Mouse (Mus musculus) liver (tissue): ENCODE data around the gene Rapgefl1.

Experiments used
- DNase-seq: peaks from one replicate; pipeline ENCODE4 v3.0.0-alpha.2; 2020; ENCODE audit warnings: mixed read lengths

The Rapgefl1 gene

DNA sequence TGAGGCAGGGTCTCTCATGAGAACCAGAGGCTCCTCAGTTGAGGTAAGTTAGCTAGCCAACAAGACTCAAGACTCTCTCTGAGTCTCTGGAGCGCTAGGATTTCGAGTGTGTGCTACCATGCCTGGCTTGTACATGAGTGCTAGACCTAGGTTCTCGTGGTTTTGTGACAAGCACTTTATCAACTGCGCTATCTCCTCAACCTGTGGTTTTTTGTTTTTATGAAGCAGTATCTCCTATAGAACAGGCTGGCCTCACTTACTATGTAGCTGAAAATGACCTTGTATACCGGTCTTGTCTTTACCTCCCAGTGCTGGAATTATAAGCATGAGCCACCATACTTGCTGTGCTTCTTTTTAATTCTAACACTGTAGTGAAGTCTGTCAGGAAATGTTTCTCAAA lies 15.6 kb upstream of the Rapgefl1 start:
- DNase-seq, result no peak

DNA sequence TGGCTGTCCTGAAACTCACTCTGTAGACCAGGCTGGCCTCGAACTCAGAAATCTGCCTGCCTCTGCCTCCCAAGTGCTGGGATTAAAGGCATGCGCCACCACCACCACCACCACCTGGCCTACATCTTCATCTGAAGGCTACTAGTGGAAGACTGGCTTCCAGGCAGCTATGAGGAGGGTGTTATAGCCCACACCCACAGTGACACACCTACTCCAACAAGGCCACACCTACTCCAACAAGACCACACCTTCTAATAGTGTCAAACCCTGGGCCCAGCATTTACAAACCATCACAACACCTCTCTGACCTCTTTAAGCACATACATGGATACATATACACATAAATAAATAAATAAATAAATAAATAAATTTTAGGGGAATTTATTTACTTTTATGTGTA lies 10.5 kb upstream of the Rapgefl1 start:
- peak; percentile 45 for DNase-seq

DNA sequence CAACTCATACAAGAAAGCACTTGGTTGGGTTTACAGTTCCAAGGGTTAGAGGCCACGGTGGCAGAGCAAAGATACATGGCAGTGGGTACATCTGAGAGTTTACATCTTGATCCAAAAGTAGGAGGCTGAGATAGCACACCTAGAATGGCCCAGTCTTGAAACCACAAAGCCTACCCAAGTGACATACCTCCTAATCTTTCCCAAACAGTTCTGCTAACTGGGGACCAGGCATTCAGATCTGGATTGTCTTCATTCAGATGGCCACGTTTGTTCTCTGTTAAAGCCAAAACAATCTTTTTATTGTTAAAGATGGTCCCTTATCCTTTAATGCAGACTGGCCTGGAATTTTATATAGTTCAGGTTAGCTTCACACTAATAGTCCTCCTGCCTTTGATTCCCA lies 8.7 kb upstream of the Rapgefl1 start:
- no peak for DNase-seq

DNA sequence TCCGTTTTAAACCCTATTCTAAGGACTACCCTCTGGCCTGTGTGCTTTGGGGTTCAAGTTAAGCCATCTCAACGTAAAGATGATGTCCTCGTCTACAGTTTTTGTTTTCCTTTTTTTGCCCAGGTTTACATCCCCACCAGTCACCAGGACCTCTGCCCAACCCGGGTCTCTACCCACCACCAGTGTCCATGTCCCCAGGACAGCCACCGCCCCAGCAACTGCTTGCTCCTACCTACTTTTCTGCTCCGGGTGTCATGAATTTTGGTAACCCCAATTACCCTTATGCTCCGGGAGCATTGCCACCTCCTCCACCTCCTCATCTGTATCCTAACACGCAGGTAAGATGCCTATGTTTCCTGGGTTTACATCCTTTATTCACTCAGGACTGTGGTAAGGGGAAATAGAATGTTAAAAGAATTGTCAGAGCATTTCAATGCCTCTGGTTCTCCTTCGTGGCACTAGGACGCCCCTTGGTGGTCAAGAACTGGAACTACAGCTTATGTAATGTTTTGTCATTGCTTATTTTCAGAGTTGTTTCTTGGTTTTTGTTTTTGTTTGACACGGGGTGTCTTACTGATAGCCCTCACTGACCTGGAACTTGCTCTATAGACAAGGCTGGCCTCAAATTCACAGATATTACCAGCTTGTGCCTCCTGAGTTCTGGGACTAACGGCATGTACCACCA lies 7.4 kb upstream of the Rapgefl1 start:
- DNase-seq, result no peak

DNA sequence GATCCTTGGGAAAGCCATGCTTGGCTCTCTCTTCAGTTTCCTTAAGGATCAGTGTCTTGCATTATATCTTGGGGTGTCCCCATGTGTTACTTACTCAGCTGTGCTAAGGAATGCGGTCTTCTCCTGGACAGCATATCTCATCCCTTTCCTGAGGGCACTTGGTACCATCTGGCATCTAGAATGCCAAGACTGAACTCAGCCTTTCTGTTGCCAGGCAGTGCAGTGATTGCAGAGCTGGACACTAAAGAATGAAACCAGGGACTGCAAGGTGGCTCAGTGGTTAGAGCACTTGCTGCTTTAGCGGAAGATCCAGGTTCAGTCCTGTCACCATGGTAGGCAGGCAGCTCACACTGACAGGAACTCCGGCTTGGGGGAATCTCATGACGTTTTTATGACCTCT lies 6.7 kb upstream of the Rapgefl1 start:
- no peak for DNase-seq

DNA sequence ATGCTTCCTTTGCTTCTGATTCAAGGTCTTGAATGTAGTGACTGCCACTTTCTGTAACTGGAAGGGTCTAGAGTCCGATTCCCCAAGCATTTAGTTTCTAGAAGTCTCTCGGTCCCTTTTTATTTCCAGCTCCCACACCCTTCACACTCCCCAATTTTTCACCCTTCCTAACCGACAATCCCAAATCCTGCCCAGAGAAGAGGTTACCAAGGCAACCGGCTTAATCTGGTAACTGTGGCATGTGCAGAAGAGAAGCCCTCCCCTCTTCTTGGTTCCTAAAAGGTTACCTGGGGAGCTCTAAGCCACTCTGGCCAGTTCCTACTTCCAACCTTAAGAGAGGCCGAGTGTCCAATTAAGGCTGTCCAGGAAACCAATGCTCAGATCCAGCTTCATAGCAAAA lies 1.3 kb upstream of the Rapgefl1 start:
- DNase-seq, result no peak

DNA sequence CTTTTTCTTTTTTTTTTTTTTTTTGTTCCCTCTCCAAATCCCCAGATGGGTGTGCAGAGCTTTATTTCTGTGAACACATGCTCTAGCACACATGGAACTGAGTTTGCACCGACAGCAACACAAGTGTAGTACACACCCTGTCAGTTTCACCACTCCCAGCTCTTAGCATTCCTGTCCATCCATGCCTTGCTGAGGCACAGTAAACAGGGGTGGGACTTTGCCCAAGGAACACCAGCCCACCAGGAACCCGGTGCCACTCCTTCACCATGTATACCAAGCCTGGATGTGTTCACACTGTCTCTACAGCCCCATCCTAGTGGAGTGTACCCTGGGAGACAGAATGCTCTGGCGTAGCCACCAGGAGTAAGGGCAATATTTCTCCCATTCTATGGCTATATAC lies 860 bp upstream of the Rapgefl1 start:
- no peak for DNase-seq

DNA sequence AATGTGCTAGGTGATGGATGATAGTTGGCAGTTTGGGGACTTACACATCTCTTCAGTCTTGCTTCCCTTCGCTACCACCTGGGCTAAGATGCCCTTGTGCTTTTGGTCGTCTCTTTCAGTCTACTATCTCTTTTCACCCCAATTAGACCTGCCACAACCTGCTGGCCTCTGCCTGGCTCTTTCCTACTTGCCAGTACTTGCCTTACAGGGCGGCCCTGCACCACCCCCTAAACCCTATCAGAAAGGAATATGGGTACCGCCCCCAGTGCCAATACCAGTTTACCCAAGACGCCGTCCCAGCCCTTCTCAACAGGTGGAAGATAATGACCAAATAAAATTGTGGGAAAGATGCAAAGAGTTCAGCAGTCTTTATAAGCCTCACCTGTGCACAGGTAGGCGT lies 457 bp upstream of the Rapgefl1 start:
- DNase-seq, result no peak

DNA sequence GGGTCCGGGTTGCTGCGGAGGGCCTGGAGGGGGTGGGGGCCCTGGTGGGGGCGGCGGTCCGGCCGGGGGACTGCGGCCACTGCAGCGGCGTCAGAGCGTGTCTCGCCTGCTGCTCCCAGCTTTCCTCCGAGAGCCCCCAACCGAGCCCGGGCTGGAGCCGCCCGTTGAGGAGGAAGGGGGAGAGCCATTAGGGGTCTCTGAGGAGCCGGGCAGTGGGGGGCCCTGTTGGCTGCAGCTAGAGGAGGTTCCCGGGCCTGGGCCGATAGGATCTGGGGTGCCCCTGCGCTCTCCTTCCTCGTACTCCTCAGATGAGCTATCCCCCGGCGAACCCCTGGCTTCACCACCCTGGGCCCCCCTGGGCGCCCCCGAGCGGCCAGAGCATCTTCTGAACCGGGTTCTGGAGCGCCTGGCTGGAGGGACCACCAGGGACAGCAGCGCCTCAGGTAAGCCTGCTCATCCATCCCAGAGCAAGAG lies 683 bp downstream of the Rapgefl1 start:
- no peak for DNase-seq

DNA sequence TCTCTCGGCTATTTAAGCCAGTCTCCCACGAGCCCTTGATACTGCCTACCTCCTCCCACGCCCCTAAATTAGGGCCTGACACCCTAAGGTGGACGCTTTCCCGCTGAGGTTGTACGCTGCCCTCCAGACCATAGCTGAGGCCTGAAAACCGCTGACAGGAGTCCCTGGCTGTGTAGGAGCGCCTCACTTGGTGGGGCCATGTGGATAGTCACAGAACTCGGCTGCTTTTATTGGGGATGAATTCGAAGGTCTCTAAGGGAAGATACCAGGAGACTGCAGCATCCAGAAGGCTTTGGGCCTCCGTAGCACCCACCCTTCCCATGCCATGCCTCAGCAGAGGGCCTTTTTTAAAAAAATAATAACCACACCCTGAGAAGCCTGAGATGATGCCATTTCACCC lies 1.3 kb downstream of the Rapgefl1 start:
- no peak for DNase-seq

DNA sequence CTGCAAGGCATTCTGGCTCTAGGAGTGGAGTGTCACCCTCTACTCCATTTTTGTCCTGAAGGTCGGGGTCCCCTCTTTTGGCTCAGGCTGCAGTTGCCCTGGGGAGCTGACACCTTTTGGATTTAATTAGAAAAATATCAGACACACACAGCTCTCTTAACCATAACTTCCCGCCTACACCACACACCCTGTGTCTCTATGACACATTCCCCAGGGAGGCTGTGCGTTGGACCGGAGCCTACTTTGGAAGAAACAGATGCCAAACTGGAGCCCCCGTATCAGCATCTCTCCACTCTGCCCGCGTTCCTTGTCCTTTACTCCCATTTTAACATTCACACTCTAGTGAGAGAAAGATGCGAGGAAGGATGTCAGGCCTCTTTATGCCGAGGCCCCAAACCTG lies 1.9 kb downstream of the Rapgefl1 start:
- DNase-seq, result no peak

DNA sequence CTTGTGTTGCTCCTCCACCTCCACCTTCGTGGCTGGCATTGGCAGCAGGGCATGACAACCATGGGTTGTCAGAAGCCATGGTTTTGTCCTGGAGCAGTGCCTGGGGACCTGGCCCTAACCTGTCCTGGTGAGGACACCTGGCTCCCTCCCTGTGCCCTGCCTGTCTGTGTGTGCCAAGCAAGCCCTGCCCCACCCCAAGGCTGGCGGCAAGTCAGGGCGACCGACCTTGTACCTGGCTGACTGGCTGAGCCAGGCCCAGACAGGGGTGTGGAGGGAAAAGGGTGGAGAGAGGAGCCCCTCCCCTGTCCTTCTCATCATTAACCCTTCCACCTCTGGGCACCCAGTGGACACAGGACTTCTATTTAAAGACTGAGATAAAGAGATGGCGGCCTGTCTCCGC lies 2.8 kb downstream of the Rapgefl1 start:
- DNase-seq, result no peak

DNA sequence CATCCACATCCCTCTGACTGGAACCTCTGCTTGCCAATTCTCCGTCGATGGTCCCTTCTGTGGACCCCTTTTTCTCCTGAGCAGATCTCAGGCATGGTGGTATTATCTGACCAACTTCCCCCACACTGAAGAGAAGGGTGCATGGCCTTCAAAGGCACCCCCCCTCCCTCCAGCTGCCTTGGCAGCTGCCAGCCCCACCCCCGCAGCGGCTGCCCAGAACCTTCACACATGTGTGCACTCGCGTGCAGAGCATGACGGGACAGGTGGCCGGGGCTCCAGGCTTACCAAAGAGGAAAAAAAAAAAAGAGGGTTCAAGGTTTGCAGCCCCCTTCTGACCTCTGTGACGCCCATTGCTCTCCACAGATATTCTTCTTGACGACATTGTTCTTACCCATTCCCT lies 3.3 kb downstream of the Rapgefl1 start:
- DNase-seq, result no peak

DNA sequence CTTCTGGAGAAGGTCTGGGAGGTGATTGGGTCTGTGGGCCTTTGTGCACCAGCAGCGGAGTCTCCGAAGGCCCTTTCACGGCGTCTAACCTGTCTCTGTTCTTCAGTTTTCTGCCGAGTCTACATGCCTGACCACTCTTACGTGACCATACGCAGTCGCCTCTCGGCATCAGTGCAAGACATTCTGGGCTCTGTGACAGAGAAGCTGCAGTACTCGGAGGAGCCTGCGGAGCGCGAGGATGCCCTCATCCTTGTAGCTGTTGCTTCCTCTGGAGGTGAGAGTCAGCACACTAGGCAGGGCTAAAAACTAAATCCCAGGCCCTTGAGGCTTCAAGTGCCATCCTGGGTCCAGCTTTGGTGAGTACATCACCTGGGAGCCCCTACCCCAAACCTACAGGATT lies 9.4 kb downstream of the Rapgefl1 start:
- DNase-seq, result no peak

DNA sequence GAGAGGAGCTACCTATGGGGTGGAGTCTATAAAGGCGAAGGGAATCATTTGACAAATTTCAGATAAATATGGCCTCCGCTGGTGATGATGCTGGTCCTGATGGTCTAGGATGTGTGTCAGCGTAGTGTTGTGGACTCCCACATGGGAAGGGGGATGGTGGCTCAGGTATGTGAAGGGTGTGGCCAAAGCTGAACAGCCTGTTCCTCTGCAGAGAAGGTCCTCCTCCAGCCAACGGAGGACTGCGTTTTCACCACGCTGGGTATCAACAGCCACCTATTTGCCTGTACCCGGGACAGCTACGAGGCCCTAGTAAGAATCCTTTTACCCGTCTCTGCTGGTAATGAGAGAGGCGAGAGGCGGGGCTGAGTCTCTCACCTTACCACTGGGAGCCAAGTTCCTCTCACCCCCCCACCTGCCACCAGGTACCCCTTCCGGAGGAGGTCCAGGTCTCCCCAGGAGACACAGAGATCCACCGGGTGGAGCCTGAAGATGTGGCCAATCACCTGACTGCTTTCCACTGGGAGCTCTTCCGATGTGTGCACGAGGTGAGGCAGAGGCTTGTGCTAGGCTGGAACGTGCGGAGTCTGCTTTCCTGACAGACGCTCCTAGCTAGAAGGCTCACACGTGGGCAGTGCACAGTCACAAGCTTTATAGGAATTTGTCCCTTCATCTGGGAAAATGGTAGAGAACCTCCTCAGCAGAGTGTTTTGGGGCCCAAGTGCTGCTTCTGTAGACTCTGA lies 10.4 kb downstream of the Rapgefl1 start:
- DNase-seq, result no peak

DNA sequence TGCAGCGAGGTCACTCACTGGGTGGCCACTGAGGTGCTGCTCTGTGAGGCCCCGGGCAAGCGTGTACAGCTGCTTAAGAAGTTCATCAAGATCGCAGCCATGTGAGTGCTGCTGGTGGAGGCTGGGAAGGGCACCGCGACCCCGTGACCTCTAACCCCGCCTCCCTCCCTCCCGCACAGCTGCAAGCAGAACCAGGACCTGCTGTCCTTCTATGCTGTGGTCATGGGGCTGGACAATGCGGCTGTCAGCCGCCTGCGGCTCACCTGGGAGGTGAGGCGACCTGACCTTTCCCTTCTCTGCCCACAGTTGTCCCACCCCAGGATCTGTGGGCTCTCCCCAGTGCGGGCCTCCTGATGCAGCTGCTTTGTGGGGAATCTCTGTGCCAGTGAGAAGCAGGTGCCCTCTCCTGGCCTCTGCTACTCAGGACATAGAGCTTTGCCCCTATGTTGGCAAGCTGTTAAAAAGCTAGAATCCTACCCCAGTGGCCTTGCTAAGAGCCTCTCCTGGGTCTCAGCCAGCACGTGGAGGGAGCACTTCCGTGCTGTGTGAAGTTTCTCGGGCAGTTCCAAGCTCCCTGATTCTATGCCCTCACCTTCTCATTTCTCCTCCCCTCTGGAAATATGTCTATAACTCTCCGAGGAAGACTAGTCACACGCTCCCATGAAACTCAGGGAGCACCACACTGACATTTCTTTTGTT lies 12.8 kb downstream of the Rapgefl1 start:
- no peak for DNase-seq

DNA sequence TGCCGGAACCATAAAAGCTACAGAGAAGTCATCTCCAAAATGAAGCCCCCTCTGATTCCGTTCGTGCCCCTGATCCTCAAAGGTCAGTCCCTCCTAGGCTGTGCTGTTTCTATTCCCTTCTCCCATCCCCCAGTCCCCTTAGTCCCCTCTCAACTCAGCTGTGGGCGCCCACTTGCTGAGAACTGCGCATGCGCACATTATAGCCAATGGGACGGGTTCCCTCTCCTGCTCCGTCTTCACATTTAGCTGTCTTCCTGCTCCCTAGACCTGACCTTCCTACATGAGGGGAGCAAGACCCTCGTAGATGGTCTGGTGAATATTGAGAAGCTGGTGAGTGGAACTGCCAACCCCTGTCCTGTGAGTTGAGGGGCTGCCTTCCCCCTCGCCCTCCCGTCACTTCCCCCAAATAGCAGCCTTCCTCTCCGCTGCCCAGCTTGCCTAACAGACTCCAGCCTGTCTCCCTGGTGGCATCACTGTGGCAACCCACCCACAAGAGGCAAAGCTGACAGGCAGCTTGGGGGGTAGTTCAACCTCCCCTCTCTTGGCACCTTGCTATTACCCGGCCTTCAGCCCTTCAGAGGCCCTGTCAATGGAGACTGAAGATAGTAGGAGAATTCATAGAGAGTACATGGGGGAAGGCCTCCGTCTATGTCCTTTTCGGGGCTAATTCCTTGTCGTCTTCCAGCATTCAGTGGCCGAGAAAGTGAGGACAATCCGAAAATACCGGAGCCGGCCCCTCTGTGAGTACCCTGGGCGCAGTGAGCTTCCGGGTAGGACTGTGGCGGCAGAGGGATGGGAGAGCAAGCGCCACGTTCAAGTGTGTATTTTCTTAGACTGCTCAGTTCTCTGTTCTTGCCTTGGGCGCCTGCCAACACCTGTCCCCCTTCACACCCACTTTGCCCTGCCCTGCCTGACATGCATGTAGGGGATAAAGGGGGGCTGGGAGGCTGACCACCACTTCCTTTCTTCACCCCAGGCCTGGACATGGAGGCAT lies 13.8 kb downstream of the Rapgefl1 start:
- no peak for DNase-seq

DNA sequence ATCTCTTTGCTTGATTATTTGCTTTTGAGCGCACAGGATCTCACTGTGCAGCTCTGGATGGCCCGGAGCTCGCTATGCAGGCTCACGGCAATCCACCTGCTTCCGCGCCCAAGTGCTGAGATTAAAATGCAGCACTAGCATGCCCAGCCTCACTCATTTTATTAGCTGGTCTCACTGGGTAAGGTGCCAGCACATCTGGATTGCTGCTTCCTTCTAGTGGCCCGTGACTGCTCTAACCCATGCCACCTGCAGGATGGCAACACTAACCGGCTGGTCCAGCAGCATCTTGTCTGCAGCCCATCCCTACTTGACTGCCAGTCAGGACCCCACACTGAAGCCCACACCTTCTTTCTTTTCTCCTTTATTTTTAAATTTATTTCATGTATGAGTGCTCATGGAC lies 17.5 kb downstream of the Rapgefl1 start:
- no peak for DNase-seq

DNA sequence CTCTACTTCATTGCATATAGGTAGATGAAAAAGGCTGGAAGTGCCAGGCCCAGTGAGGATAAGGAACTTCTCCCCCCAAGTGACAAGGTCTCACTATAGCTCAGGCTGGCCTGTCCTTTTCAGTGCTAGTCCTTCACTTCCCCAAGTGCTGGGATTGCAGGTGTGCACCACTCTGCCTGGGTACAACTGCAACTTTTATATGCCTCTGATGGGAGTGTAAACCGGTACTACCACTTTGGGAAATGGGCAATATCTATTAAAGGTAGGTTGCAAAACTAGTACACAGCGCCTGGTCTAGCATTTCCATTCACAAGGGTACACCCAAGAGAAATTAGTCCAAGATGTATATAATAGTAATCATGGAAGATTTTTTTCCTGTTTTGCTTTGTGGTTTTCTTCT lies 18.1 kb downstream of the Rapgefl1 start:
- DNase-seq, result no peak

DNA sequence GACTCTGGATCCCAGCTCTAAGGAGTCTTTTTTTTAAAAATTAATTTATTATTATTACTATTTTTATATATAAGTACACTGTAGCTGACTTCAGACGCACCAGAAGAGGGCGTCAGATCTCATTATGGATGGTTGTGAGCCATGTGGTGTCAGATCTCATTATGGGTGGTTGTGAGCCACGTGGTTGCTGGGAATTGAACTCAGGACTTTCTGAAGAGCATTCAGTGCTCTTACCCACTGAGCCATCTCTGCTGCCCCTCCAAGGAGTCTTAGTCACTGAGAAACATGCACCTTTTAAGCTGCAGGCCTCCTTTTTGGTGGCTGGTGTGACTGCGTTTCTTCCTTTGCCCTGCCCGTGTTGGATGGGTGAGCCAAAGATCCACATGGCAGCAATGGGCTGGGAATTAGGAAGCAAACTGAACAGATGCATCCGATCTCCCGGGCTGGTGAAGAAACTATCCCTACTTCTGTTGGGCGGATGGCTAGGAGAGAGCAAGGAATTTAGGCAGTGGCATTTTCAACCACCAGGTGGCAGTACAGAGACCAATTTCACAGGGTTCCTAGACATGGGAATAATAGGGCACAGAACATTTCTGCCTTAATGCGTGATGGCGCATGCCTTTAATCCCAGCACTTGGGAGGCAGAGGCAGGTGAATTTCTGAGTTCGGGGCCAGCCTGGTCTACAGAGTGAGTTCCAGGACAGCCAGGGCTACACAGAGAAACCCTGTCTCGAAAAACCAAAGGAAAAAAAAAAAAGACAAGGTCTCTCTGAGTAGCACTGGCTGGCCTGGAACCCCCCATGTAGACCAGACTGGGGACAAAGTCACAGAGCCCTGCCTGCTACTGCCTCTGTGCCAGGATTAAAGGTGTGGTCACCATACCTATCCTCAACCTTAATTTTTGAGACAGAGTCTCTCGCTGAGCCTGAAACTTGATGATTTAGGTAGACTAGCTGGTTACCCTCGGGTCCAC lies 22.5 kb downstream of the Rapgefl1 start:
- DNase-seq, result peak; percentile 88

DNA sequence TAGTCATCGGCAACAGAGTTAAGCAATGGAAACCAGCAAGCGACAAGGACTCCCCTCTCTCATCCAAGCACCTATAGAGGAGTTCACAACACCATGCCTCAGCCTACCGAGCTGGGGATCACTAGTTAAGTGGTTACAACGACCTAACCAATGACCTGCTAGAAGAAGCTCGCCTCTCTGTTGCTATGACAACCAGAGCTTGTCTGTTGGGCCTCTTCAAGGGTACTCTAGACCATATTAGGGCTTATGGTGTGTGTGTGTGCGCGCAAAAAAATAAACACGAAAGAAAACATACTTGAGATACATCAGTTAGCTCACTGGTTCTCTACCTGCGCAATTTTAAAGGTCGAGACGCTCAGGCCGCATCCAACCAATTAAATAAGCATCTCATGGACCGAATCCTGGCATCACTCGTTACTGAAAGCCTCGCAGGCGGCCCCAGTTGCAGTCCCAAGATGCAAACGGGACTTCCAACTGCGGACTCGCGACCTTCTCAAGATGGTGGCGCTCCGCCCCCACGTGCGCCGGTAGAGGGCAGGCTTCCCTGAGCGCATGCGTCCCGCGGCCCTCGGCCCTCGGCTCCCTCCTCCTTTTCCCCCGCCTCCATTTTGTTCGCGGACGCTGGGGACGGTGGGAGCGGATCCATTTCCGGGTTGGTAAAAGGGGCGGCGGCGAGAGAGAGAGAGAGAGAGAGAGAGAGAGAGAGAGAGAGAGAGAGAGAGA lies 26.6 kb downstream of the Rapgefl1 start, which contains the start of gene Wipf2:
TSS of gene Wipf2 (plus strand) at position 611 of the 723 bp plus-strand sequence.
- peak; percentile 95 for DNase-seq
